ENCODE assay signal across 8 mouse cellular contexts in genomic region chr1:134196386-134196785, GRCm38 (mm10). TPM values are rescaled to one million over a fixed set of nuclear protein-coding genes. Genes with fewer than 3 reads are reported as not detected.
A peak's percentile ranks its signal among the peaks of the same experiment; 100 is the strongest.
DNase-seq lines count a peak whose midpoint lies in the region; ATAC-seq and TF ChIP-seq lines count a peak whose summit lies in the region.

No protein-coding gene starts in this region.

- WGBS in heart, embryonic 11.5 days (ENCODE audit: insufficient replicate concordance), result 61% methylated on average over 4 of the region's 4 CpGs
- 45% methylated on average over 4 of the region's 4 CpGs for WGBS in large intestine, adult 2 months
- 46% methylated on average over 4 of the region's 4 CpGs for WGBS in lung, adult 2 months

- peaks cover 37% of the 10 kb centered on the region for H3K4me1 ChIP-seq in heart, embryonic 11.5 days (ENCODE audit: control insufficient read depth, insufficient read depth, low read length)
- peaks cover 7% of the 10 kb centered on the region; the same call in 1 of the 2 replicates for H3K4me1 ChIP-seq in lung, adult 2 months (ENCODE audit: control insufficient read depth, insufficient read depth, low read length)

- no peaks in the 10 kb centered on the region; the same call in 1 of the 2 replicates for H3K27me3 ChIP-seq in heart, embryonic 11.5 days (ENCODE audit: control insufficient read depth, insufficient read depth, low read length)

- H3K9ac ChIP-seq in heart, embryonic 11.5 days (ENCODE audit: low read depth, low read length), result no peak overlapping the region; the same call in 1 of the 2 replicates

- no peaks in the 10 kb centered on the region for H3K9me3 ChIP-seq in heart, embryonic 11.5 days (replicated peaks; ENCODE audit: control insufficient read depth, low read length)

- peak; percentile 67 for TF ChIP-seq CTCF in lung, adult 2 months (IDR thresholded peaks at IDR 0.05; ENCODE audit: insufficient read depth, low read length)

- no peak overlapping the region for H3K4me3 ChIP-seq in heart, embryonic 11.5 days (ENCODE audit: low read depth, low read length)
- no peak overlapping the region for H3K4me3 ChIP-seq in lung, adult 2 months (replicated peaks; ENCODE audit: extremely low read depth, low read depth, low read length)

- DNase-seq in A20 (ENCODE audit: low read depth, low spot score) (peak; percentile 96), NIH3T3 (ENCODE audit: low read depth) (peak; percentile 73)
- DNase-seq in cerebellum, postnatal 25 days, result peak; percentile 78 to 83
- peak; percentile 46 for DNase-seq in large intestine, adult 2 months (ENCODE audit: low read depth, low spot score)
- DNase-seq in lung, adult 2 months, result peak; percentile 68
- peak; percentile 84 to 86 for DNase-seq in right cerebral cortex, postnatal 10 days (ENCODE audit: low spot score in 2 of 2)
- peak; percentile 64 for DNase-seq in urinary bladder, adult 2 months (ENCODE audit: low spot score)

- TF ChIP-seq POLR2A in lung, adult 2 months (IDR thresholded peaks at IDR 0.05; ENCODE audit: borderline replicate concordance, extremely low read depth, low read depth, low read length), result no peak

- no peaks in the 10 kb centered on the region for H3K36me3 ChIP-seq in heart, embryonic 11.5 days (ENCODE audit: control insufficient read depth, insufficient read depth, low read length)

- no peak for ATAC-seq in heart, embryonic 11.5 days (replicated peaks; ENCODE audit: insufficient number of reproducible peaks, low FRiP score, low TSS enrichment)

- H3K27ac ChIP-seq in heart, embryonic 11.5 days (ENCODE audit: low read depth, low read length), result peak overlapping the region; percentile 57

- H3K4me2 ChIP-seq in heart, embryonic 11.5 days, result no peak overlapping the region

RNA-seq across cellular contexts. Expression of gene Mybph, which starts 3.1 kb away (rescaled TPM):
- polyA plus RNA-seq in heart, embryonic 11.5 days (2014; fragmentation: Nextera tagmentation; extraction: Ambion mirVana), result 1.0 and 1.2 TPM in 2 replicates
- polyA plus RNA-seq in large intestine, adult 2 months (2012; rRNA removed), result 0.12 and 0.14 TPM in 2 replicates
- 0.14 and 7.7 TPM in 2 replicates for polyA plus RNA-seq in lung, adult 2 months (2012; rRNA removed)
- 0.09 TPM in 1 of 2 replicates, not detected in the other for polyA plus RNA-seq in urinary bladder, adult 2 months (2012; rRNA removed)

RNA-seq across cellular contexts. Expression of gene Chil1, which starts 14.4 kb away (rescaled TPM):
- polyA plus RNA-seq in heart, embryonic 11.5 days (2014; fragmentation: Nextera tagmentation; extraction: Ambion mirVana), result 1.5 and 1.9 TPM in 2 replicates
- 2.3 and 2.6 TPM in 2 replicates for polyA plus RNA-seq in large intestine, adult 2 months (2012; rRNA removed)
- polyA plus RNA-seq in lung, adult 2 months (2012; rRNA removed), result 1,144 and 1,277 TPM in 2 replicates
- 0.10 and 0.44 TPM in 2 replicates for polyA plus RNA-seq in urinary bladder, adult 2 months (2012; rRNA removed)

RNA-seq across cellular contexts. Expression of gene Adora1, which starts 38.8 kb away (rescaled TPM):
- polyA plus RNA-seq in heart, embryonic 11.5 days (2014; fragmentation: Nextera tagmentation; extraction: Ambion mirVana), result 4.4 and 6.7 TPM in 2 replicates
- polyA plus RNA-seq in large intestine, adult 2 months (2012; rRNA removed), result 1.4 and 1.9 TPM in 2 replicates
- 7.6 and 9.1 TPM in 2 replicates for polyA plus RNA-seq in lung, adult 2 months (2012; rRNA removed)
- polyA plus RNA-seq in urinary bladder, adult 2 months (2012; rRNA removed), result 6.2 and 7.2 TPM in 2 replicates

Comparison
In these comparisons a context has a peak if more than half of its experiments do, and no peak if none do; other contexts are left out.
1. DNase-seq: peak in every context shown above with its lines; median percentile 96 in A20; 85 in right cerebral cortex, postnatal 10 days; 80 in cerebellum, postnatal 25 days; 73 in NIH3T3; 68 in lung, adult 2 months; 64 in urinary bladder, adult 2 months; 46 in large intestine, adult 2 months.
2. RNA of gene Chil1, which starts 14.4 kb away (polyA plus RNA-seq): 1,144 to 1,277 TPM in lung, adult 2 months; 2.3 to 2.6 TPM in large intestine, adult 2 months, 1.5 to 1.9 TPM in heart, embryonic 11.5 days and 0.10 to 0.44 TPM in urinary bladder, adult 2 months; every median in the first group is over 100 times any median in the second.